Mouse (Mus musculus) left cerebral cortex, adult 9 months (tissue): ENCODE data around the gene Arid1b.

Source experiments
- DNase-seq, 2 experiments: peaks; one replicate each; pipeline ENCODE4 v3.0.0; 2022; ENCODE audit warnings: low spot score in 2 of 2

The Arid1b gene

DNA sequence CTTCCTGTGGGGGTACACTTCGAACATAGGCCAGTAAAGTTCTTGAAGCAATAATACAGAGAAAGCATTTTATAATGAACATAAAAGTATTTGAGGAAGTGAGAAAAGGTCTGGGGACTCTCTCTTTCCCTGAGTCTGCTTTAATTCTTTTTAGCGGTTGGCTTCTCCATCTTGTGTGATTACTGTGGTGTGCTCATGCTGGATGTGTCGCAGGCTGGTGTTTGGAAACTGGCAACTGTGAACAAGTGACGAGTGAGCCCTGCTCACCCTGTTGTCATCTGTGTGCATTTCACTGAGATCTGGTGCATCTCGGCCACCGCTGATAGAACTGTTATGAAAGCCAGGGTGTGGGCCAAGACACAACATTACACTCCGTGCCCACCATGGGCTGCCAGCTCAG, 216.8 kb downstream of the Arid1b start:
- no peak for DNase-seq

DNA sequence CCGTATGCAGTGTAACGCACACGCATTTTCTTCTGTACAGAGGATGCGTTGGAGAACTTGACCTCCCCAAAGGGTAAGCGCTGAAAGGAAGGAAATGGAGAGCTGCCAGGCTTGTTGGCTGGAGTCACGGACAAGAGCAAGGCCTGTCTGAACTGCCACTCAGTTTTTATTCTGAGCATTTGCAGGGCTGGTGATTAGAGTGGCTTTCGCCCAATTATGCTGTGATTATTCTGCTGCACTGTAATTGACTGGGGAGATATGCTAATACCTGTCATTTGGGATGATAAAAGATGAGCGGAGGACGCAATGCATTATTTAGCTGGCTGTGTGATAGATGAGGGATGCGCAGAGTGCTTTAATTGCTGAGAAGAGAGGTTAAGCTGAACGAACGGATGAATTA, 218.0 kb downstream of the Arid1b start:
- no peak for DNase-seq

GRCm38 (mm10) chr17:5213441-5213840, 219.3 kb downstream of the Arid1b start:
- DNase-seq, result no peak

DNA sequence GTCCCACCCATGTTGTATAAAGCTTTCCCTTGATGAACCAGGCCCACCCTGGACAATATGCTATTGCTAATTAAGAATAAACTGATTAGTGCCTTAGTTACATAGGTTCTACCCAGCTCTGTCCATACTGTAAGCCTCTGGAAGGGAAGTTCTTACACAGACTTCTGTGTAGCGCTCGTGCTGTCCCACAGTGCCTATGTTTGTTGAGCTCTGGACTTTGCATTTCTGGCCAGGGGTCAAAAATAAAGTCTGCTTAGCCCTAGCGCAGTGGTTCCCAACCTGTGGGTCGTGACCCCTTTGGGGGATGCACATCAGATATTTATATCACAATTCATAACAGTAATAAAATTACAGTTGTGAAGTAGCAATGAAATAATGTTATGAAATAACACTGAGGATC, 221.2 kb downstream of the Arid1b start:
- no peak for DNase-seq

DNA sequence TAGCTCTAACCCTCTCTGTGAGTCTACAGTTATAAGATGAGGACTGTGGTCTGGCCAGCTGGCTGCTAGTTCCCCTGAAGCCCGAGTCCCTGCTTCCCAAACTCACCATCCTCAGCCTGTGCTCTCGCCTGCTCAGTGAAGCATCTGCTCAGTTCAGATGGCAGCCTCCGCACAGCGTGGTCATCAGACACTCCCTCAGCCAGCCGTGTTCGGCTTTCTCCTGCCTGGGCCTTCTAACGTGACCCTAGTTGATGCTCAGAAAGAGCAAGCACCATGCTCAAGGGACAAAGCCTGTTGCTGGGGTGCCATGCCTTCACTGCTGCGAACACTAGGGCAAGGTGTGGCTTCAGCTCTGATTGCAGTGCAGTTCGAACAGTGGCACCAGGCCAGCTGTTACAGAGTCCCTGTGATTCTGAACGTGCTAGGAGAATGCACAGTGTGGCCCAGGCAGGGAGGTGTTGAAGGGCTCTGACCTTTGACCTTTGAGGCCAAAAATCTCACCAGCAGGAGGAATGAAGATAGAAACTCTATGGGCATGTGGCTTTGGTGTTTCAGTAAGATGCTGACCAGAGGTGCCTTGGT, 222.9 kb downstream of the Arid1b start:
- no peak for DNase-seq

- DNase-seq, result no peak
These were observed 224.0 kb downstream of the Arid1b start for GRCm38 (mm10) chr17:5217852-5218845.

DNA sequence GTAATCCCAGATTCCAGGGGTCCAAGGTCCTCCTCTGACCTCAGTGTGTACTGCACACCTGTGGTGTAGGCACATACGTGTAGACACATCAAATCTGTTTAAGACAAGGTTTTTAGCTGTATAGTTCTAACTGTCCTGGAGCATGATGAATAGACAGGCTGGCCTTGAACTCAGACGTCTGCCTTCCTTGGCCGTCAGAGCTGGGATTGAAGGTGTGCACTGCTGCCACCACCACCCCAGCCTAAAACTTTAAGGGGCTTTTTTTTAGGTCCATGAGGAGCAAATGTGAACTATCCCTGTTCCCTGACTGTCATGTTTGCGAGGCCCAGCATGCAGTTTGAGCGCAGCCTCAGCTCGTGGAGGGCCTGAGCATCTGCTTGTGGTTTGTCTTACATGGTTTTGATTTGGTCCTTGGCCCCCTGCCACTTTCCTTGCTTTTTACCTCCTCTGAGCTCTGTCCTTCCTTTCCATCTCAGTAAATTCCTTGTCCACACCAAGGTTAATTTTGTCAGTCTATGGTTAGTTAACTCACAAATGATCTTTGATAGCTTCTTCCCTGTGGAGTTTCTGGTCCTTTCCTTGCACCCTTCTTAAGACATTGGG, 224.9 kb downstream of the Arid1b start:
- no peak for DNase-seq

- no peak for DNase-seq
These were observed 226.9 kb downstream of the Arid1b start for GRCm38 (mm10) chr17:5221041-5221440.

DNA sequence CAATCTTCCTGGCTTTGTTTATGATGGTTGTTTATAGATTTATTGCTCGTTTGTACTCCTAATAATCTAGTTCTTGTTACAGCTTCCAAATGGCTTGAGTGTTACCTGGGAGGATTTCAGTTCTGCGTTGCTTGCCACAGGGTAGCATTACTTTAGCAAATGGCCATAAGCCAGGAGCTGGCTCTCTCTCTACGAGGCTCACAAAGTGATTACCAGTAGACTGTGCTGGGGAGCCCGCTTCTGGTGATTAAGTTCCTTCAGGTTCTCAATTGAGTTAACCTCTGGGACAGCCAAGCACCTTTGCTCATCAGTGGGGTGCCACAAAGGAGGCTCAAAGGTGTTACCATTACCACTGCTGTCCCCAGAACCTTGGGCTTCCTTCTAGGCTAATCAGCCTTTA, 227.4 kb downstream of the Arid1b start:
- no peak for DNase-seq

- DNase-seq, result no peak
These were observed 228.7 kb downstream of the Arid1b start for GRCm38 (mm10) chr17:5222827-5223226.

DNA sequence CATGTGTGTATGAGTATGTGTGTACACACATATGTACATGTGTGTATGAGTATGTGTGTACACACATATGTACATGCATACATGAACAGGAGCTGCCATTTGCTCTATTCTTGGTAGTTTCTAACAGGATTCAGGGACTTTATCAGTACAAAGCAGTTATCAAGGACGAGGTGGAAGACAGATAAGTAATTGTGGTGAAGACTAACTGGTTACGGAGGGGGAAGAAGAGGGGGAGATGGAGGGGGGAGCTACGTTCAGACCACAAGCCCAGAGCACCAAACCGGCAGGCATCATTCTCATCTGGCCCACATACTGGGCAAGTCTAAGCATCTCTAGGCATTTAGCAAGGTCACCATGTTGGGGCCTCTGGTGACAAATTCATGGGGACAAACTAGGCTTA, 230.8 kb downstream of the Arid1b start:
- no peak for DNase-seq

DNA sequence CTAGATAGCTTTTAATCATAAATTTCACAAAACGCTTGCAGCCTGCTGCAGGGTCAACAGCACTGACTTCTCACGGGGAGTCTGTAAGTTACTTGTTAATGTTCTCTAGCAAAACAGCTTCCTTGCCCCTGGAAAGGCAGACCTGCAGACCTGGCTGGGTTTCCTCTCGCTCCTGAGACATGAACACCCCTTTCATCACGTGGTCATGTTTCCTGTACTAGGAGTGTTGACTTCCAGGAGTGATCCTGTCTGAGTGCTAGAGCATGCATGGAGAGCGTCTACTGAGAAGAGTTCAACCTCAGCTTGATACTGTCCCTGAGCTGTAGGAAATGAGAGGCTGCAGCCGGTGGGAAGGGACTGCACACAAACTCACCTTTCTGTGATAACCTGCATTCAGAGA, 233.0 kb downstream of the Arid1b start:
- no peak for DNase-seq

- no peak for DNase-seq
These were observed 234.0 kb downstream of the Arid1b start for GRCm38 (mm10) chr17:5227950-5228615.

GRCm38 (mm10) chr17:5228616-5229250, 234.6 kb downstream of the Arid1b start:
- no peak for DNase-seq

GRCm38 (mm10) chr17:5230063-5230462, 235.9 kb downstream of the Arid1b start:
- no peak for DNase-seq

DNA sequence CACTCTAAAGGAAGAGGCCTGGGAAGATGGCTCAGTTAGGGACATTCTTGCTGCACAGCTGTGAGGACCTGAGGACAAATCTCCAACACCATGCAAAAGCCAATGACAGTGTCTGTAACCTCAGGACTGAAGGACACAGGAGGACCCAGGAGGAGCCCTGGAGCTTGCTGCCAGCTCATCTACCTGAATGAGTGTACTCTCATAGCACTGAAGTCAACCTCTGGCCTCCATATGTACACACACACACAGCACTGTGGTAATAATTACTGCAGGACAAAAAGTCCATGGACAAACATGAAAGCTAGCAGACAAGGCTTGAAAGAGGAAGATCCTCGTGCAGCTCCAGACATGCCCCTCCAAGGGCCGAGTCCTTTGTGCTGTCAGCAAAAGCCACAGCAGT, 238.0 kb downstream of the Arid1b start:
- DNase-seq, result no peak

GRCm38 (mm10) chr17:5233991-5234390, 239.9 kb downstream of the Arid1b start:
- no peak for DNase-seq

DNA sequence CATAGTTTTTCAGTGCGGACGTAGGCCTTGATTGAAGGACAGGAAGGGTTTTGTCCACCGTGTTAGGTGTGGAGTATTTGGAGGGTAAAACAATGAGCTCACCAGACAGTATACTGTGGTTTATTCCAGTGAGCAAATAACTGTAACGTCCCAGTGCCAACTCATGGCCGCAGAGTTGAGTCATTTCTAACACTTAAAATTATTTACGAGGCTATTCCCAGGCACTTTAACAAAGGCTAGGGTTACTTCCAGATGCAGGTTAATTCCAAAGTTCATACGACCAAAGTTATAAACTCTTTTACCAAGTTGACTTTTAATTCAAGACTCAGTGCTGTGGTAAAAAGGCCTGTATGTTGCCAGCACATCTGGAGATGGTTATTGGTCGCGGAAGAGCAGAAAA, 240.9 kb downstream of the Arid1b start:
- no peak for DNase-seq

GRCm38 (mm10) chr17:5237765-5238164, 243.6 kb downstream of the Arid1b start:
- no peak for DNase-seq

DNA sequence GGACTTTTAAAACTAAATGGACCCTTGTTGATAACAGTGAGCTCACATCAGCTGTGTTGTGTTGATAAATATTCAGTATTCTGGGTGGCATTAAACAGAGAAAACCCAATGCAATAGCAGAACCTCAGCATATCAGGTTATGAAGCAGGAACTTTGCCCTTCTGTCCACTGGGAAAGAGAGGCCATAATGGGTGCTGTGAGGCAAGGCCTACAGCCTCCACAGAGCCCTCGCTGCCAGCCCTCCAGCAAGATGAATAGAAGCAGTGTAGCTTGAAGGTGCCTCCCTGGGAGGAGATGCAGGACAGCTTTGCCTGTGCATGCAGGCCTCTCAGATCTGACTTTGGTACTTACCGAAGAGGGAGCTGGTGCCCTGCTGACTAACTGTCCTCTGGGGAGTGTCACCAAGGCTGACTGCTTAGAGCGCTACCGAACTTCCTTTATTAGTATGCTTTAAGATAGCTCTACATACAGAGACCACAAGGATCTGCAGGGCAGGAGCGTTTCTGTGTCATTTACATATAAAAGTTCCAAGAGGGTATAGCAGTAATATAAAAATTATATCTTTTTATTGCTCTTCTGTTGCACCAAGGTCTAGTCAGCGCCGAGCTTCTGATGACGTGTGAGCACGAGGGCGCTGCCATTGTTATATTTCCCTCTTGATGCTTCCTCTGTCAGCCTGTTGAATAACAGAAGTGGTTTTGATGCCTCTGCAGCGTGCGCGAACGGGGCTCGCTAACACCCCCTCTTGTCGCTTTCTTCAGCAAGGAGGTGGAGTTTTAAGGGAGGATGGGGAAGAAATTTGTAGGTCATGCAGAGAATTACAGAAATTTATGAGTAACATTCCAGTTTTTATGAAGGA, 244.5 kb downstream of the Arid1b start:
- no peak for DNase-seq

GRCm38 (mm10) chr17:5244526-5244925, 250.4 kb downstream of the Arid1b start:
- DNase-seq, result no peak
